Mouse (Mus musculus) limb, embryonic 10.5 days (tissue): ENCODE results near the gene Dock9. TPM values are rescaled to one million over a fixed set of nuclear protein-coding genes. Genes with fewer than 3 reads are reported as not detected.
A peak's percentile ranks its signal among the peaks of the same experiment; 100 is the strongest.

ENCODE experiments used
- DNase-seq: peaks from one replicate; pipeline ENCODE4 v3.0.0-alpha.2; 2017; ENCODE audit warnings: low spot score
- H3K27ac ChIP-seq: fragments of 300-500 bp; sonication (generic); 2 replicates; pipeline ENCODE4 v1.5.1; 2016; ENCODE audit warnings: mild to moderate bottlenecking
- H3K27me3 ChIP-seq: fragments of 300-500 bp; sonication (generic); 2 replicates; pipeline ENCODE4 v1.6.1; 2016; ENCODE audit warnings: low read depth, mild to moderate bottlenecking; ENCODE audit not compliant: poor library complexity, severe bottlenecking
- H3K36me3 ChIP-seq: fragments of 300-500 bp; sonication (generic); 2 replicates; pipeline ENCODE4 v1.6.1; 2016; ENCODE audit warnings: mild to moderate bottlenecking, moderate library complexity
- H3K4me1 ChIP-seq: fragments of 300-500 bp; sonication (generic); 2 replicates; pipeline ENCODE4 v1.6.1; 2016
- H3K4me3 ChIP-seq: fragments of 300-500 bp; sonication (generic); 2 replicates; pipeline ENCODE4 v1.5.1; 2016; ENCODE audit warnings: mild to moderate bottlenecking, moderate library complexity
- H3K9me3 ChIP-seq: fragments of 300-500 bp; sonication (generic); replicated peaks from 2 replicates; pipeline ENCODE4 v1.6.1; 2016; ENCODE audit warnings: mild to moderate bottlenecking
- WGBS: fragments of 180-500 bp; shearing (Covaris S2); methylation state at CpG from one replicate; pipeline ENCODE4 v1.1.7; 2016; 5-methylcytosine and 5-hydroxymethylcytosine counted together
- polyA plus RNA-seq: library from polyadenylated mRNA; unstranded; fragments of >200 nt; fragmentation: Nextera tagmentation; extraction: Ambion mirVana; gene quantifications from 2 replicates; pipeline ENCODE4 v1.2.1, GENCODE M21; 2016

The Dock9 gene
- polyA plus RNA-seq, 1 experiment from 2014 or later = 4.0 TPM

GRCm38 (mm10) chr14:121612926-121613325 is 184.7 kb downstream of the Dock9 start:
- 91% methylated on average over 4 of the region's 4 CpGs for WGBS
- Histone ChIP-seq H3K27me3 (no peaks in the 10 kb centered on the region), H3K27ac (no peak overlapping the region), H3K9me3 (no peaks in the 10 kb centered on the region), H3K4me1 (peaks cover 22% of the 10 kb centered on the region), H3K4me3 (no peak overlapping the region), H3K36me3 (no peaks in the 10 kb centered on the region)
- no peak for DNase-seq

GRCm38 (mm10) chr14:121611533-121611932 is 186.1 kb downstream of the Dock9 start:
- Histone ChIP-seq H3K4me3 (no peak overlapping the region), H3K4me1 (peaks cover 24% of the 10 kb centered on the region), H3K9me3 (no peaks in the 10 kb centered on the region), H3K36me3 (no peaks in the 10 kb centered on the region), H3K27ac (no peak overlapping the region), H3K27me3 (no peaks in the 10 kb centered on the region)
- DNase-seq = no peak
- 67% methylated on average over 4 of the region's 4 CpGs for WGBS

- WGBS = 90% methylated on average over 4 of the region's 4 CpGs
- H3K36me3 ChIP-seq = no peaks in the 10 kb centered on the region
Measured at GRCm38 (mm10) chr14:121611098-121611497, 186.5 kb downstream of the Dock9 start.

GRCm38 (mm10) chr14:121608522-121608921 is 189.1 kb downstream of the Dock9 start:
- Histone ChIP-seq H3K36me3 (no peaks in the 10 kb centered on the region), H3K9me3 (no peaks in the 10 kb centered on the region), H3K27ac (peak overlapping the region; percentile 82), H3K4me1 (peaks cover 34% of the 10 kb centered on the region), H3K4me3 (peak overlapping the region; percentile 44), H3K27me3 (no peaks in the 10 kb centered on the region)
- WGBS = 14% methylated on average over 5 of the region's 5 CpGs
- no peak for DNase-seq

More at GRCm38 (mm10) chr14:121611098-121611497, 186.5 kb downstream of the Dock9 start:
- Histone ChIP-seq H3K4me3 (no peak overlapping the region), H3K4me1 (peaks cover 24% of the 10 kb centered on the region), H3K27ac (no peak overlapping the region), H3K9me3 (no peaks in the 10 kb centered on the region), H3K27me3 (no peaks in the 10 kb centered on the region)
- DNase-seq = no peak

- no peak overlapping the region for H3K27ac ChIP-seq
- no peak for DNase-seq
- WGBS = 88% methylated on average over 7 of the region's 7 CpGs
- peaks cover 28% of the 10 kb centered on the region for H3K4me1 ChIP-seq
- no peak overlapping the region for H3K4me3 ChIP-seq
- H3K27me3 ChIP-seq = no peaks in the 10 kb centered on the region
- no peaks in the 10 kb centered on the region for H3K9me3 ChIP-seq
- no peaks in the 10 kb centered on the region for H3K36me3 ChIP-seq
Measured at GRCm38 (mm10) chr14:121606433-121606832, 191.2 kb downstream of the Dock9 start.

GRCm38 (mm10) chr14:121605260-121605659 is 192.4 kb downstream of the Dock9 start:
- no peak for DNase-seq

GRCm38 (mm10) chr14:121604565-121604964 is 193.1 kb downstream of the Dock9 start:
- H3K27me3 ChIP-seq = no peaks in the 10 kb centered on the region
- H3K27ac ChIP-seq = no peak overlapping the region
- no peaks in the 10 kb centered on the region for H3K36me3 ChIP-seq
- H3K4me1 ChIP-seq = peaks cover 22% of the 10 kb centered on the region
- no peak for DNase-seq
- no peak overlapping the region for H3K4me3 ChIP-seq
- WGBS = 84% methylated on average over 4 of the region's 4 CpGs
- H3K9me3 ChIP-seq = no peaks in the 10 kb centered on the region

More at GRCm38 (mm10) chr14:121605260-121605659, 192.4 kb downstream of the Dock9 start:
- Histone ChIP-seq H3K27ac (no peak overlapping the region), H3K36me3 (no peaks in the 10 kb centered on the region), H3K4me3 (no peak overlapping the region), H3K27me3 (no peaks in the 10 kb centered on the region), H3K9me3 (no peaks in the 10 kb centered on the region), H3K4me1 (peaks cover 22% of the 10 kb centered on the region)
- 89% methylated on average over 7 of the region's 7 CpGs for WGBS

- DNase-seq = no peak
- Histone ChIP-seq H3K4me1 (0 out of 2 replicates have a peak, but pooled peaks cover 10% of the 10 kb centered on the region), H3K9me3 (no peaks in the 10 kb centered on the region), H3K27me3 (no peaks in the 10 kb centered on the region), H3K27ac (no peak overlapping the region), H3K36me3 (no peaks in the 10 kb centered on the region), H3K4me3 (no peak overlapping the region)
- 91% methylated on average over 6 of the region's 6 CpGs for WGBS
Measured at GRCm38 (mm10) chr14:121602610-121603009, 195.0 kb downstream of the Dock9 start.

GRCm38 (mm10) chr14:121600538-121600937 is 197.1 kb downstream of the Dock9 start:
- no peak overlapping the region for H3K4me3 ChIP-seq
- H3K4me1 ChIP-seq = peaks cover 16% of the 10 kb centered on the region
- WGBS = 92% methylated on average over 4 of the region's 4 CpGs
- no peaks in the 10 kb centered on the region for H3K27me3 ChIP-seq
- no peak overlapping the region for H3K27ac ChIP-seq
- no peaks in the 10 kb centered on the region for H3K9me3 ChIP-seq
- no peak for DNase-seq
- no peaks in the 10 kb centered on the region for H3K36me3 ChIP-seq

- Histone ChIP-seq H3K4me3 (no peak overlapping the region), H3K4me1 (peaks cover 23% of the 10 kb centered on the region), H3K27me3 (no peaks in the 10 kb centered on the region), H3K36me3 (no peaks in the 10 kb centered on the region), H3K9me3 (no peaks in the 10 kb centered on the region), H3K27ac (no peak overlapping the region)
- 71% methylated on average over 6 of the region's 6 CpGs for WGBS
- DNase-seq = no peak
Measured at GRCm38 (mm10) chr14:121597073-121597472, 200.6 kb downstream of the Dock9 start.

- WGBS = 82% methylated on average over 9 of the region's 9 CpGs
- Histone ChIP-seq H3K27me3 (no peaks in the 10 kb centered on the region), H3K4me1 (peaks cover 26% of the 10 kb centered on the region), H3K9me3 (no peaks in the 10 kb centered on the region), H3K27ac (no peak overlapping the region), H3K36me3 (no peaks in the 10 kb centered on the region), H3K4me3 (no peak overlapping the region)
- DNase-seq = no peak
Measured at GRCm38 (mm10) chr14:121596631-121597030, 201.0 kb downstream of the Dock9 start.

GRCm38 (mm10) chr14:121594684-121595083 is 203.0 kb downstream of the Dock9 start:
- Histone ChIP-seq H3K36me3 (no peaks in the 10 kb centered on the region), H3K4me3 (no peak overlapping the region), H3K9me3 (no peaks in the 10 kb centered on the region), H3K27me3 (no peaks in the 10 kb centered on the region), H3K4me1 (peaks cover 40% of the 10 kb centered on the region), H3K27ac (no peak overlapping the region)
- 90% methylated on average over 5 of the region's 5 CpGs for WGBS
- DNase-seq = no peak

GRCm38 (mm10) chr14:121593313-121593929 is 204.2 kb downstream of the Dock9 start:
- WGBS = 70% methylated on average over 10 of the region's 10 CpGs
- Histone ChIP-seq H3K9me3 (no peaks in the 10 kb centered on the region), H3K4me3 (no peak overlapping the region), H3K4me1 (peaks cover 45% of the 10 kb centered on the region), H3K27me3 (no peaks in the 10 kb centered on the region), H3K36me3 (no peaks in the 10 kb centered on the region), H3K27ac (no peak overlapping the region)
- DNase-seq = no peak

GRCm38 (mm10) chr14:121592890-121593289 is 204.7 kb downstream of the Dock9 start:
- Histone ChIP-seq H3K4me3 (no peak overlapping the region), H3K36me3 (no peaks in the 10 kb centered on the region), H3K9me3 (no peaks in the 10 kb centered on the region), H3K27ac (no peak overlapping the region), H3K4me1 (peaks cover 45% of the 10 kb centered on the region), H3K27me3 (no peaks in the 10 kb centered on the region)
- WGBS = 74% methylated on average over 3 of the region's 3 CpGs
- DNase-seq = no peak
